Mouse (Mus musculus) heart, embryonic 14.5 days (tissue): ENCODE results near the gene Katnbl1. TPM values are rescaled to one million over a fixed set of nuclear protein-coding genes. Genes with fewer than 3 reads are reported as not detected.
"Not testable (repeated sequence)": the region's sequence is repeated elsewhere in the genome, so short reads cannot be mapped to it uniquely, and the experiment has no call there.

Source experiments
- ATAC-seq: fragments of 200-750 bp; cut with Nextera tagmentation; 2 replicates; pipeline ENCODE4 v1.8.0; 2017; ENCODE audit warnings: low read depth, moderate TSS enrichment; ENCODE audit not compliant: insufficient number of reproducible peaks, insufficient read depth, low FRiP score
- H3K27ac ChIP-seq, 2 experiments: fragments of 200-500 bp in 1 of 2; fragments of 300-500 bp in 1 of 2; sonication (generic) in 1 of 2; replicated peaks in 1 of 2; 2 replicates each; pipeline ENCODE4 v1.5.1; 2012 to 2014; ENCODE audit warnings: low read depth in 2 of 2, low read length in 2 of 2, control low read depth in 1 of 2, mild to moderate bottlenecking in 1 of 2, mixed read lengths in 1 of 2; ENCODE audit not compliant: control insufficient read depth in 1 of 2, insufficient read depth in 1 of 2
- H3K27me3 ChIP-seq: fragments of 300-500 bp; sonication (generic); 2 replicates; pipeline ENCODE4 v1.6.1; 2014; ENCODE audit warnings: mild to moderate bottlenecking, low read length, control low read depth; ENCODE audit not compliant: control insufficient read depth, insufficient read depth
- H3K36me3 ChIP-seq: fragments of 300-500 bp; sonication (generic); 2 replicates; pipeline ENCODE4 v1.6.1; 2014; ENCODE audit warnings: mild to moderate bottlenecking, control low read depth, low read length, mixed read lengths; ENCODE audit not compliant: control insufficient read depth, insufficient read depth
- H3K4me1 ChIP-seq, 2 experiments: fragments of 200-500 bp in 1 of 2; fragments of 300-500 bp in 1 of 2; sonication (generic) in 1 of 2; 2 replicates each; pipeline ENCODE4 v1.6.1; 2012 to 2014; ENCODE audit warnings: low read length in 2 of 2, control low read depth in 1 of 2, mixed read lengths in 1 of 2; ENCODE audit not compliant: control insufficient read depth in 2 of 2, insufficient read depth in 2 of 2
- H3K4me2 ChIP-seq: fragments of 300-500 bp; sonication (generic); 2 replicates; pipeline ENCODE4 v1.6.1; 2014; ENCODE audit warnings: mild to moderate bottlenecking, low read length
- H3K4me3 ChIP-seq, 2 experiments: fragments of 200-500 bp in 1 of 2; fragments of 300-500 bp in 1 of 2; sonication (generic) in 1 of 2; 2 replicates each; pipeline ENCODE4 v1.5.1; 2012 to 2014; ENCODE audit warnings: low read length in 2 of 2, mild to moderate bottlenecking in 2 of 2, control low read depth in 1 of 2, low read depth in 1 of 2, moderate library complexity in 1 of 2; ENCODE audit not compliant: control insufficient read depth in 1 of 2, insufficient read depth in 1 of 2
- H3K9ac ChIP-seq: fragments of 300-500 bp; sonication (generic); 2 replicates; pipeline ENCODE4 v1.6.1; 2014; ENCODE audit warnings: mild to moderate bottlenecking, low read length
- H3K9me3 ChIP-seq: fragments of 300-500 bp; sonication (generic); 2 replicates; pipeline ENCODE4 v1.6.1; 2016; ENCODE audit warnings: low read length, control low read depth; ENCODE audit not compliant: control insufficient read depth
- WGBS: fragments of 180-500 bp; shearing (Covaris S2); extraction: QIAGEN DNeasy Blood & Tissue Kit; methylation state at CpG from one replicate; pipeline ENCODE4 v1.1.7; 2014; 5-methylcytosine and 5-hydroxymethylcytosine counted together
- polyA plus RNA-seq: library from polyadenylated mRNA; unstranded; fragments of >200 nt; fragmentation: Nextera tagmentation; extraction: Ambion mirVana; gene quantifications from 2 replicates; pipeline ENCODE4 v1.2.1, GENCODE M21; 2014

Katnbl1 gene
- polyA plus RNA-seq, 1 experiment from 2014 or later, result 22.4 TPM

- Histone ChIP-seq H3K27ac (no peak overlapping the region), H3K36me3 (no peaks in the 10 kb centered on the region), H3K9ac (no peak overlapping the region), H3K4me1 (no peaks in the 10 kb centered on the region), H3K4me3 (no peak overlapping the region), H3K27me3 (no peaks in the 10 kb centered on the region), H3K9me3 (no peaks in the 10 kb centered on the region), H3K4me2 (no peak overlapping the region)
- ATAC-seq, result no peak
- WGBS, result 71% methylated on average over 4 of the region's 4 CpGs
Measured at GRCm38 (mm10) chr2:112436292-112436691, 57.3 kb downstream of the Katnbl1 start.

DNA sequence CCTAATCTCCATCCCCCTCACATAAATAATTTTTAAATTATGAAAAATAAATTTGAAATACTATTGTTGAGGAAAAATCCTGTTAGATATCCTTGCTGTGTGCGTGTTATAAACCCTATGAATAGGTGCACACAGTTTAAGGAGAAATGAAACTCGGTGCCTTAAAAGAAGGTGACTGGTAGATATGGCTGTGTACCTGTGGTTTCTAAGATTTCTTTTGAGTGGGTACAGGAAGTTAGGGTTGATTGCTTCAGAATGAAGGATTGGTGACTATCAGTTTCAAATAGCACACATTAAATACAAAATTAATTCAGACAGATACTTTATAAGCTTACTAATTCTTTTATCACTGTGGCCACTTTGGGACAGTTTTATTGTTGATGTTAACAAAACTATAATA, 58.6 kb downstream of the Katnbl1 start:
- H3K9ac ChIP-seq, result no peak overlapping the region
- H3K9me3 ChIP-seq, result no peaks in the 10 kb centered on the region
- no peak for ATAC-seq
- 85% methylated on average over 2 of the region's 2 CpGs for WGBS
- H3K4me1 ChIP-seq, result no peaks in the 10 kb centered on the region
- H3K27me3 ChIP-seq, result no peaks in the 10 kb centered on the region
- H3K4me3 ChIP-seq, result no peak overlapping the region
- H3K27ac ChIP-seq, result no peak overlapping the region
- no peak overlapping the region for H3K4me2 ChIP-seq
- no peaks in the 10 kb centered on the region for H3K36me3 ChIP-seq

DNA sequence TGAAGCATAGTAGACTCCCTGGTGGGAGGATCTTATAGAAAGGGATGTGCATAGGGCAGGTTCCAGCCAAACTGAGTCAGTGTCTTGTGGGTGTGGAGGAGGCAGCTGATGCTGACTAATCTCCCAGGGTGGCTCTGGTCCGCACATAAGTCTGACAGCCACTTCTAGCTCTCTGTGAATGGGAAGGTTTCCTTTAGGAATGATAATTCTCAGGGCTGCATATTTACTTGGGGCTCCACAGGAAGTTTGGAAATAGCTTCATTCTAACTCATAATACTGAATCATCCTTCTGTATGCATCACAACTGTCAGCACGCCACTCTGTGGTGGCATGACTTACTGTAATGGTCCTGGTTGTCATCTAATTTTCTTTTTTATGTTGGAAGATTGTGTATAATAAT, 64.5 kb downstream of the Katnbl1 start:
- Histone ChIP-seq H3K36me3 (no peaks in the 10 kb centered on the region), H3K4me1 (no peaks in the 10 kb centered on the region), H3K9me3 (no peaks in the 10 kb centered on the region), H3K4me2 (no peak overlapping the region), H3K27me3 (no peaks in the 10 kb centered on the region), H3K4me3 (no peak overlapping the region), H3K27ac (no peak overlapping the region), H3K9ac (no peak overlapping the region)
- ATAC-seq, result no peak
- WGBS, result 58% methylated on average over 2 of the region's 2 CpGs

- Histone ChIP-seq H3K4me3 (no peak overlapping the region), H3K4me2 (no peak overlapping the region), H3K27ac (no peak overlapping the region), H3K27me3 (no peaks in the 10 kb centered on the region), H3K9me3 (no peaks in the 10 kb centered on the region), H3K9ac (no peak overlapping the region), H3K36me3 (no peaks in the 10 kb centered on the region), H3K4me1 (no peaks in the 10 kb centered on the region)
- no peak for ATAC-seq
Measured at GRCm38 (mm10) chr2:112445511-112445910, 66.5 kb downstream of the Katnbl1 start.

GRCm38 (mm10) chr2:112448046-112448445, 69.0 kb downstream of the Katnbl1 start:
- not testable (repeated sequence) for H3K4me3 ChIP-seq, H3K4me1 ChIP-seq, H3K9me3 ChIP-seq, H3K27me3 ChIP-seq, H3K9ac ChIP-seq, H3K27ac ChIP-seq, ATAC-seq, H3K36me3 ChIP-seq, H3K4me2 ChIP-seq
- 69% methylated on average over 4 of the region's 4 CpGs for WGBS

- Histone ChIP-seq H3K4me2 (no peak overlapping the region), H3K27ac (no peak overlapping the region), H3K36me3 (no peaks in the 10 kb centered on the region), H3K4me3 (no peak overlapping the region), H3K27me3 (no peaks in the 10 kb centered on the region), H3K9me3 (no peaks in the 10 kb centered on the region), H3K9ac (no peak overlapping the region), H3K4me1 (no peaks in the 10 kb centered on the region)
- no peak for ATAC-seq
Measured at GRCm38 (mm10) chr2:112448510-112449059, 69.6 kb downstream of the Katnbl1 start.

DNA sequence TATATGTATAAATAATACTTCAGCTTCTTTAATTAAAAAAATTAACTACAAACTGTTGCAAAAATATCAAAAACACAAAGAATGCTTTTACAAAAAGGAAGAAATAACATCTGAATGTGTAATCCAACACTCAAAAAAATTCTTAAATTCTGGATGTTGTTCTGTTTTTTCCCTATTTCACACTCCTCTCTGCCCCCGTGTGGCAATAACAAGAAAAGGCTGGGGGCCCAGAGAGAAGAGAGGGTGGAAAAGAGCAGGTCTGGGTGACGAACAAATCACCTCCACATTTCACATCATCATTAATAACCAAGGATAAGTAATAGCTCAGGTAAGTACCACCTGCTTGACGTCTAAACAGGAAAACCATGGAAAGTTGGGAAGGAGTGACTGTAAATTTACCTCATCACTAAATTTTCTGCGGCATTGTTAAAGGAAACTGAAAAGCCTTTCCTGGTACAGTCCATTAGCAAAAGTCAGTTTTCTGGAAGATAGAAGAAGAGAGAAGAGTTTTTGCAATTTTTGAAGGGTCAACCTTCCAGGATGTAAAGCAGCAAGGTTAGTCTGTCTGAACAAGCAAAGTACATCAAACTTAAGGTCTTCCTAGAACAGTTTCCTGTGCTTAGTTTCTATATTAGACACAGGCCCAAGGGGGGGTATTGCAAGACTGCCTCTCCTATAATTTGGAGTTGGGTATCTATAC, 70.7 kb downstream of the Katnbl1 start:
- Histone ChIP-seq H3K4me1 (peaks cover 0 to 3% of the 10 kb centered on the region in 2 experiments; a peak in 1 of 4 replicates), H3K36me3 (no peaks in the 10 kb centered on the region), H3K27me3 (no peaks in the 10 kb centered on the region), H3K4me3 (no peak overlapping the region), H3K9ac (no peak overlapping the region), H3K27ac (no peak overlapping the region), H3K9me3 (no peaks in the 10 kb centered on the region), H3K4me2 (no peak overlapping the region)
- 23% methylated on average over 4 of the region's 4 CpGs for WGBS
- no peak for ATAC-seq

DNA sequence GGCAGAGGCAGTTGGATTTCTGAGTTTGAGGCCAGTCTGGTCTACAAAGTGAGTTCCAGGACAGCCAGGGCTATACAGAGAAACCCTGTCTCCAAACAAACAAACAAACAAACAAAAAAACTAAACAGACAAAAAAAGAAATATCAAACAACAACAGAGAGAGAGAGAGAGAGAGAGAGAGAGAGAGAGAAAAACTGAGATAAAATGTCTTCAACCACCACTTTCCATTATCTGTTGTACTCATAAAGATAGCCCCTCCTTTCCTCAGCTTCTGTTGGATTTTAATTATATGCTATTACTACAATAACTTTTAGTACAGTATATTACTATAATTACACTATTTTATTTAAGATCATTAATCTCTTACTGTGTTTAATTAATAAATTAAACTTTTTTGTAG, 73.5 kb downstream of the Katnbl1 start:
- not testable (repeated sequence) for H3K9ac ChIP-seq, H3K36me3 ChIP-seq, H3K4me3 ChIP-seq, H3K27ac ChIP-seq, H3K9me3 ChIP-seq, H3K4me2 ChIP-seq, ATAC-seq, H3K27me3 ChIP-seq
- peaks cover 0 to 13% of the 10 kb centered on the region in 2 experiments; a peak in 2 of 4 replicates for H3K4me1 ChIP-seq
